Mouse (Mus musculus) forebrain, embryonic 11.5 days (tissue): Measurements from ENCODE around the gene Ppargc1a. TPM values are rescaled to one million over a fixed set of nuclear protein-coding genes. Genes with fewer than 3 reads are reported as not detected.

Experiments used
- ATAC-seq: fragments of 200-750 bp; cut with Nextera tagmentation; replicated peaks from 2 replicates; pipeline ENCODE4 v1.8.0; 2017; ENCODE audit warnings: moderate TSS enrichment; ENCODE audit not compliant: low FRiP score
- DNase-seq: peaks from one replicate; pipeline ENCODE4 v3.0.0-alpha.2; 2017; ENCODE audit warnings: low spot score
- H3K27ac ChIP-seq: fragments of 300-500 bp; sonication (generic); 2 replicates; pipeline ENCODE4 v1.5.1; 2014; ENCODE audit warnings: low read depth, low read length
- H3K27me3 ChIP-seq: fragments of 300-500 bp; sonication (generic); 2 replicates; pipeline ENCODE4 v1.6.1; 2014; ENCODE audit warnings: mild to moderate bottlenecking, low read length, mixed read lengths; ENCODE audit not compliant: control insufficient read depth, insufficient read depth
- H3K36me3 ChIP-seq: fragments of 300-500 bp; sonication (generic); 2 replicates; pipeline ENCODE4 v1.6.1; 2014; ENCODE audit warnings: mild to moderate bottlenecking, low read length, moderate library complexity, mixed read lengths; ENCODE audit not compliant: control insufficient read depth, insufficient read depth
- H3K4me1 ChIP-seq: fragments of 300-500 bp; sonication (generic); replicated peaks from 2 replicates; pipeline ENCODE4 v1.6.1; 2014; ENCODE audit warnings: low read length, mixed read lengths; ENCODE audit not compliant: control insufficient read depth, insufficient read depth
- H3K4me2 ChIP-seq: fragments of 300-500 bp; sonication (generic); 2 replicates; pipeline ENCODE4 v1.6.1; 2014; ENCODE audit warnings: low read depth, mild to moderate bottlenecking, low read length, moderate library complexity, mixed read lengths; ENCODE audit not compliant: severe bottlenecking
- H3K4me3 ChIP-seq: fragments of 300-500 bp; sonication (generic); 2 replicates; pipeline ENCODE4 v1.5.1; 2014; ENCODE audit warnings: low read depth, low read length
- H3K9ac ChIP-seq: fragments of 300-500 bp; sonication (generic); 2 replicates; pipeline ENCODE4 v1.6.1; 2014; ENCODE audit warnings: low read length
- H3K9me3 ChIP-seq: fragments of 300-500 bp; sonication (generic); 2 replicates; pipeline ENCODE4 v1.6.1; 2016; ENCODE audit warnings: low read length, mixed read lengths; ENCODE audit not compliant: control insufficient read depth
- WGBS: fragments of 180-500 bp; shearing (Covaris S2); extraction: QIAGEN DNeasy Blood & Tissue Kit; methylation state at CpG from one replicate; pipeline ENCODE4 v1.1.7; 2014; 5-methylcytosine and 5-hydroxymethylcytosine counted together
- polyA plus RNA-seq: library from polyadenylated mRNA; unstranded; fragments of >200 nt; fragmentation: Nextera tagmentation; extraction: Ambion mirVana; gene quantifications from 2 replicates; pipeline ENCODE4 v1.2.1, GENCODE M21; 2014

Gene Ppargc1a
- polyA plus RNA-seq, 1 experiment from 2014 or later: 4.3 TPM

DNA sequence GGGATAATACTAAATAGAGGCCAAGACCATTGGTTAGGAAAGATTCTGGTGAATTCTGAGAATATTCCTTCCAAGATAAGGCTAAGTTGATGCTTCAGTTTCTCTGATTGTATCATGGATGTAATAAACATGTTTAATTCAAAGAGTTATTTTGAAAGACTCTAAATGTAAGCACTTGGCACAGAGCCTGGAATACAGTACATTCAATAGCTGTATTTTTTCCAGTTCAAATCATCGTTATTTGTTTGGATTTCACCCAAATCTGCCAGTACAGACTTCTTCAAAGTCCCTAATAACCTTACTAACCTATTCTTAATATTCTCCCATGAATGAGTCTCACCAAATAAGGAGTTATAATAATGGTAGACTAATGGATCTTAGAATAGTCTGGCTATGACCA, 157.5 kb downstream of the Ppargc1a start:
- Histone ChIP-seq H3K4me3 (no peak overlapping the region), H3K9me3 (no peaks in the 10 kb centered on the region), H3K36me3 (no peaks in the 10 kb centered on the region), H3K9ac (no peak overlapping the region), H3K27me3 (no peaks in the 10 kb centered on the region), H3K4me1 (no peaks in the 10 kb centered on the region; the same call in 1 of the 2 replicates), H3K4me2 (no peak overlapping the region), H3K27ac (no peak overlapping the region)
- DNase-seq (no peak), ATAC-seq (no peak)
- WGBS: 91% methylated on average over 1 of the region's 1 CpGs

DNA sequence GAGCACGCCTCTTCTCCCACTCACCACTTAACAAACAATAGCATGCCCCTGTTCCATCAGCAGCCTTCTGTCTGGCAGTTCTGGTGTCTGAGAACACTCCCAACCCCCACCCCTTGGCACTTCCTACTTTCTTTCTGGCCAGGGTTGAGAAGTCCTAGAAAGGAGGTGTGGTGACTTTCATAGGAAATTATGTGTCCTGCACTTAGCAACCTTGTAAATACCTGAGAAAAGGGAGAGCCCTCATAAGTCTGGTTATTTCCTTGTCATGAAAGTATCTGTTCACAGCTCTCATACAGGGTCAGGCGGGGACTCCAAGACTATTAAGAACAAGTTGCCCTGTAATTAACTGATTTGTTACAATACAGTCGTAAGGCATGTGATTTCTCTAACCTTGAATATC, 161.1 kb downstream of the Ppargc1a start:
- no peak overlapping the region for H3K9ac ChIP-seq
- DNase-seq (no peak), ATAC-seq (no peak)
- H3K4me3 ChIP-seq: no peak overlapping the region
- H3K4me2 ChIP-seq: no peak overlapping the region
- no peaks in the 10 kb centered on the region for H3K27me3 ChIP-seq
- no peak overlapping the region for H3K27ac ChIP-seq
- no peaks in the 10 kb centered on the region for H3K4me1 ChIP-seq
- no peaks in the 10 kb centered on the region for H3K9me3 ChIP-seq
- 71% methylated on average over 3 of the region's 3 CpGs for WGBS
- H3K36me3 ChIP-seq: no peaks in the 10 kb centered on the region
